Comparison of ENCODE assay signal across 12 mouse cellular contexts in the genomic region with DNA sequence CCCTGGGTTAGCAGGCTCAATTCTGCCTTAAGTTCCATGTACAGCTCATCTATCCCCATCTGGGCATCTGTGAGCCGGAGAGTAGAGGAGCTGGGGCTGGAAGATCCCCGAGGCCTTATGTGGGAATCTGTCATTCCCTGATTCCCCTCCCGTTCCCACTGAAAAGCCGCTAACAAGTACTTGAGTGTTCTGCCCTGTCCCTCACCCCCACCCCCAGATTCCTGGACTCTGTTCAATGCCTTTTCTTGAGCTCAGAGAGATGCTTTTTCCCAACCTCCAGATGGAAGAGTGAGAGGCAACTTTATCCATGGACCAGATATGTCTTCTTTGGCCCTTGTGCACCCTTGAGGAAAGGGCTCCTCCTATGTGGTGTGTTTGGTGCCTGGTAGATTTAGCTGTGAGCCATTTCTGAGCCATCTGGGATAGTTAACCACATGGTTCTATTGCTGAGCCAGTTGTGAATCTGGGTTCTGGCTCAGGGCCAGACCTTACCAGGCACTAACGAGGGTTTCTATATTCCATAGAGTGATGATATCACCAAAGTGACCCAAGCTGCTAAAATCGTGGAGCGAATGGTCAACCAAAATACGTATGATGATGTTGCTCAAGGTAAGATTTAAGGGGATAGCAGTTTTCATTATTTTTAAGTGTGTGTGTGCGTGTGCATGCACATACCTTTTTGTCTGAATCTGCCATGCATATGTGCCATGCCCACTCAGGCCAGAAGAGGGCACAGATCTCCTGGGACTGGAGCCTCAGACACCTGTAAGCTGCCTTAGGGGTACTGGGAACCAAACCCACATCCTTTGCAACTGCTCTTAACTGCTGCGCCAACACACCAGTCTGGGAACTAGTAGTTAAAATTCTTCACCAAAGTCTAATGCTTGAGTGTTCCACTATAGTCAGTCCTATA. TPM values are rescaled to one million over a fixed set of nuclear protein-coding genes. Genes with fewer than 3 reads are reported as not detected.
DNase-seq lines count a peak whose midpoint lies in the region; ATAC-seq and TF ChIP-seq lines count a peak whose summit lies in the region.
"Had no signal": no experiment of that assay in that cellular context is flagged by ENCODE, and none has a peak within 500 bp of the region (broad histone marks: within the 10 kb centered on the region; RNA-seq: fewer than 3 reads in every experiment).

No protein-coding gene starts in this region.

- 77% methylated on average over 10 of the region's 10 CpGs for WGBS in heart, adult 2 months
- WGBS in lung, embryonic 16.5 days, result 73% methylated on average over 10 of the region's 10 CpGs

- peak; percentile 45 for TF ChIP-seq CTCF in heart, adult 2 months (IDR thresholded peaks at IDR 0.05)
- peak; percentile 33; the same call in 1 of the 2 replicates for TF ChIP-seq CTCF in brain, embryonic 14.5 days (IDR thresholded peaks at IDR 0.05; ENCODE audit: borderline replicate concordance, extremely low read depth, insufficient read depth, insufficient read length)

- no peak overlapping the region for H3K4me3 ChIP-seq in heart, adult 2 months
- no peak overlapping the region for H3K4me3 ChIP-seq in lung, embryonic 16.5 days (ENCODE audit: low read length)
- H3K4me3 ChIP-seq: hindbrain, embryonic 15.5 days; lung, embryonic 15.5 days had no signal

- no peaks in the 10 kb centered on the region for H3K27me3 ChIP-seq in heart, adult 2 months (ENCODE audit: control insufficient read depth, insufficient read depth, low read length)
- no peaks in the 10 kb centered on the region for H3K27me3 ChIP-seq in lung, embryonic 16.5 days (ENCODE audit: control insufficient read depth, insufficient read depth, low read depth, low read length)
- H3K27me3 ChIP-seq: hindbrain, embryonic 15.5 days; lung, embryonic 15.5 days had no signal

- no peak for TF ChIP-seq POLR2A in heart, adult 2 months (IDR thresholded peaks at IDR 0.05; ENCODE audit: insufficient read depth, low read depth, low read length)
- TF ChIP-seq POLR2A in brain, embryonic 14.5 days (IDR thresholded peaks at IDR 0.05; ENCODE audit: borderline replicate concordance, extremely low read depth, insufficient read depth, insufficient read length, poor library complexity, severe bottlenecking), result no peak

- no peaks in the 10 kb centered on the region for H3K4me1 ChIP-seq in heart, adult 2 months (ENCODE audit: control insufficient read depth, insufficient read depth, low read length)
- H3K4me1 ChIP-seq in lung, embryonic 16.5 days (replicated peaks; ENCODE audit: control insufficient read depth, insufficient read depth, low read length), result no peaks in the 10 kb centered on the region
- H3K4me1 ChIP-seq: lung, embryonic 15.5 days had no signal

- no peak for TF ChIP-seq EP300 in heart, adult 2 months (IDR thresholded peaks at IDR 0.05; ENCODE audit: insufficient read depth, low read depth, low read length)

- no peaks in the 10 kb centered on the region for H3K79me2 ChIP-seq in heart, adult 2 months (replicated peaks; ENCODE audit: control insufficient read depth, insufficient read depth, low read length)

- H3K9me3 ChIP-seq in lung, embryonic 16.5 days (ENCODE audit: control insufficient read depth, low read length), result no peaks in the 10 kb centered on the region
- H3K9me3 ChIP-seq: hindbrain, embryonic 15.5 days; lung, embryonic 15.5 days had no signal

- DNase-seq in heart, adult 2 months, result no peak
- no peak for DNase-seq in heart, adult 11 months
- DNase-seq in lung, adult 18-20 months, result no peak
- peak; percentile 75 for DNase-seq in brain, embryonic 14.5 days (ENCODE audit: low read depth)
- DNase-seq in thymus, postnatal 10 days (ENCODE audit: low spot score in 2 of 2), result peak; percentile 26 to 29
- no peak for DNase-seq in heart, postnatal 36 days
- no peak for DNase-seq in adrenal gland, adult 18-20 months (ENCODE audit: low spot score in 2 of 2)
- DNase-seq: heart, adult 18-20 months; right cerebral cortex, postnatal 25 days had no signal

- no peak overlapping the region for H3K9ac ChIP-seq in heart, adult 2 months (ENCODE audit: low read depth, low read length)
- H3K9ac ChIP-seq in lung, embryonic 16.5 days (ENCODE audit: low read length), result no peak overlapping the region
- H3K9ac ChIP-seq: hindbrain, embryonic 15.5 days; lung, embryonic 15.5 days had no signal

- no peaks in the 10 kb centered on the region for H3K36me3 ChIP-seq in heart, adult 2 months (ENCODE audit: control insufficient read depth, insufficient read depth, low read length)
- no peaks in the 10 kb centered on the region for H3K36me3 ChIP-seq in lung, embryonic 16.5 days (ENCODE audit: control insufficient read depth, insufficient read depth, low read length)
- H3K36me3 ChIP-seq: hindbrain, embryonic 15.5 days; lung, embryonic 15.5 days had no signal

- no peak overlapping the region for H3K4me2 ChIP-seq in lung, embryonic 16.5 days (ENCODE audit: low read depth, low read length)
- H3K4me2 ChIP-seq: hindbrain, embryonic 15.5 days; lung, embryonic 15.5 days had no signal

- 0 out of 2 replicates have a peak, but pooled peaks have one; percentile 10 for ATAC-seq in lung, embryonic 16.5 days (ENCODE audit: low read depth)

- H3K27ac ChIP-seq in heart, adult 2 months, result no peak overlapping the region
- no peak overlapping the region for H3K27ac ChIP-seq in lung, embryonic 16.5 days (ENCODE audit: low read length)
- H3K27ac ChIP-seq: hindbrain, embryonic 15.5 days; lung, embryonic 15.5 days had no signal

- intact Hi-C loops in heart, adult 2 months (cut with DNase I), result loop anchor here (5.0 kb wide), 1 partner anchor 97 kb away; no protein-coding TSS in a partner anchor
- intact Hi-C loops in heart, postnatal 36 days (cut with DNase I), result no loop called here

RNA-seq across cellular contexts. Expression of gene Enho, which starts 30.2 kb away (rescaled TPM):
- total RNA-seq in heart, adult 2 months (2021), result 1 to 10 TPM; 8.1 to 8.3 TPM
- 20.4 and 22.3 TPM in 2 replicates for polyA plus RNA-seq in heart, adult 2 months (2012; rRNA removed)
- polyA plus RNA-seq in lung, embryonic 16.5 days (2015; fragmentation: Nextera tagmentation; extraction: Ambion mirVana), result 7.8 and 8.1 TPM in 2 replicates
- polyA plus RNA-seq in brain, embryonic 14.5 days (2012; rRNA removed), result 124 and 147 TPM in 2 replicates
- 1 to 10 TPM; 9.1 to 9.9 TPM for total RNA-seq in heart, postnatal 36 days (2021)
- 1 to 10 TPM; 2.3 to 4.1 TPM for total RNA-seq in adrenal gland, adult 18-20 months (2021)

RNA-seq across cellular contexts. Expression of gene Dnaic1, which starts 40.4 kb away (rescaled TPM):
- 1 to 10 TPM in 1 of 2 experiments, under 1 TPM in 1; 0.94 to 2.3 TPM for total RNA-seq in heart, adult 2 months (2021)
- 7.3 and 8.6 TPM in 2 replicates for polyA plus RNA-seq in heart, adult 2 months (2012; rRNA removed)
- 2.9 and 4.0 TPM in 2 replicates for polyA plus RNA-seq in lung, embryonic 16.5 days (2015; fragmentation: Nextera tagmentation; extraction: Ambion mirVana)
- 2.3 and 2.8 TPM in 2 replicates for polyA plus RNA-seq in brain, embryonic 14.5 days (2012; rRNA removed)
- 1 to 10 TPM; 2.6 to 3.7 TPM for total RNA-seq in heart, postnatal 36 days (2021)
- total RNA-seq in adrenal gland, adult 18-20 months (2021), result not detected

RNA-seq across cellular contexts. Expression of gene Fam219a, which starts 40.6 kb away (rescaled TPM):
- total RNA-seq in heart, adult 2 months (2021), result 10 to 100 TPM; 13.4 to 14.4 TPM
- 15.8 and 18.4 TPM in 2 replicates for polyA plus RNA-seq in heart, adult 2 months (2012; rRNA removed)
- 1.9 and 2.7 TPM in 2 replicates for polyA plus RNA-seq in lung, embryonic 16.5 days (2015; fragmentation: Nextera tagmentation; extraction: Ambion mirVana)
- polyA plus RNA-seq in brain, embryonic 14.5 days (2012; rRNA removed), result 78.6 and 97.8 TPM in 2 replicates
- 10 to 100 TPM; 14.7 to 15.1 TPM for total RNA-seq in heart, postnatal 36 days (2021)
- 10 to 100 TPM; 15.7 to 20.2 TPM for total RNA-seq in adrenal gland, adult 18-20 months (2021)

Comparison
In these comparisons a context has a peak if more than half of its experiments do, and no peak if none do; other contexts are left out.
1. DNase-seq: peak in brain, embryonic 14.5 days (single experiment) and thymus, postnatal 10 days (2 of 2); none in heart, adult 2 months (0 of 2), heart, adult 11 months (single experiment), lung, adult 18-20 months (0 of 2), heart, postnatal 36 days (0 of 2) and adrenal gland, adult 18-20 months (0 of 2).